Mouse (Mus musculus) CH12.LX (cell line): ENCODE data around the gene Gtsf2. TPM values are rescaled to one million over a fixed set of nuclear protein-coding genes. Genes with fewer than 3 reads are reported as not detected.
"Not testable (repeated sequence)": the region's sequence is repeated elsewhere in the genome, so short reads cannot be mapped to it uniquely, and the experiment has no call there.

Experiments used
- DNase-seq: peaks from one replicate; pipeline ENCODE4 v3.0.0-alpha.2; 2013; ENCODE audit errors: extremely low read depth
- H3K27ac ChIP-seq: 2 replicates; pipeline ENCODE4 v1.5.1; 2012; ENCODE audit warnings: low read depth, mild to moderate bottlenecking, control low read depth, moderate library complexity; ENCODE audit not compliant: insufficient read depth
- H3K27me3 ChIP-seq: replicated peaks from 2 replicates; pipeline ENCODE3; 2012; ENCODE audit warnings: inconsistent platforms
- H3K36me3 ChIP-seq, 2 experiments: replicated peaks in 1 of 2; 2 replicates each; pipeline versions ENCODE3 to v1.6.1; 2012; ENCODE audit warnings: inconsistent platforms in 1 of 2, low read length in 1 of 2, mild to moderate bottlenecking in 1 of 2, mixed read lengths in 1 of 2, moderate library complexity in 1 of 2; ENCODE audit not compliant: control insufficient read depth in 1 of 2, insufficient read depth in 1 of 2
- H3K4me1 ChIP-seq, 2 experiments: 2 replicates each; pipeline ENCODE4 v1.6.1; 2012; ENCODE audit warnings: inconsistent platforms in 1 of 2, moderate library complexity in 1 of 2; ENCODE audit not compliant: insufficient read depth in 2 of 2, control insufficient read depth in 1 of 2
- H3K4me2 ChIP-seq: 2 replicates; pipeline ENCODE4 v1.6.1; 2012; ENCODE audit warnings: low read depth, mild to moderate bottlenecking, control low read depth; ENCODE audit not compliant: poor library complexity, insufficient read depth, severe bottlenecking
- H3K4me3 ChIP-seq, 3 experiments: fragments of 150-350 bp in 1 of 3; sonication (generic) in 1 of 3; replicated peaks in 1 of 3; 2 replicates each; pipeline versions ENCODE3 to v1.5.1; 2011 to 2012; ENCODE audit warnings: low read depth in 2 of 3, low read length in 2 of 3, mild to moderate bottlenecking in 2 of 3, moderate library complexity in 2 of 3, control low read depth in 1 of 3, improper control_type of control experiment in 1 of 3, inconsistent platforms in 1 of 3, mixed read lengths in 1 of 3; ENCODE audit not compliant: poor library complexity in 1 of 3
- H3K79me2 ChIP-seq: replicated peaks from 2 replicates; pipeline ENCODE4 v1.6.1; 2012; ENCODE audit warnings: mild to moderate bottlenecking, moderate library complexity; ENCODE audit not compliant: control insufficient read depth, poor library complexity, insufficient read depth, severe bottlenecking; ENCODE audit errors: extremely low read depth
- H3K9ac ChIP-seq: 2 replicates; pipeline ENCODE4 v1.6.1; 2012; ENCODE audit warnings: low read depth, mild to moderate bottlenecking, control low read depth, moderate library complexity; ENCODE audit not compliant: insufficient read depth
- H3K9me3 ChIP-seq: replicated peaks from 2 replicates; pipeline ENCODE3; 2012; ENCODE audit warnings: low read length, inconsistent platforms, mixed read lengths
- CHD1 ChIP-seq: IDR thresholded peaks from 2 replicates; pipeline ENCODE4 v1.6.1; 2012; ENCODE audit warnings: low read depth, low read length, improper control_type of control experiment, inconsistent platforms
- CTCF ChIP-seq, 2 experiments: IDR thresholded peaks in 1 of 2; conservative IDR thresholded peaks in 1 of 2; 2 replicates each; pipeline ENCODE4 v1.5.1; 2011 to 2012; ENCODE audit warnings: low read depth in 2 of 2, low read length in 2 of 2, improper control_type of control experiment in 1 of 2, inconsistent platforms in 1 of 2, mild to moderate bottlenecking in 1 of 2, moderate library complexity in 1 of 2
- ETS1 ChIP-seq: conservative IDR thresholded peaks from 2 replicates; pipeline ENCODE4 v1.6.1; 2012; ENCODE audit warnings: low read depth, mild to moderate bottlenecking, inconsistent platforms, low read length, improper control_type of control experiment, moderate library complexity
- MAX ChIP-seq: IDR thresholded peaks from 2 replicates; pipeline ENCODE4 v1.6.1; 2011; ENCODE audit warnings: low read length, improper control_type of control experiment
- MAZ ChIP-seq: IDR thresholded peaks from 2 replicates; pipeline ENCODE4 v1.6.1; 2012; ENCODE audit warnings: low read depth, mild to moderate bottlenecking, inconsistent platforms, low read length, improper control_type of control experiment, moderate library complexity
- MYC ChIP-seq: IDR thresholded peaks from 2 replicates; pipeline ENCODE4 v1.6.1; 2011; ENCODE audit warnings: low read depth, mild to moderate bottlenecking, improper control_type of control experiment, low read length
- RCOR1 ChIP-seq: conservative IDR thresholded peaks from 2 replicates; pipeline ENCODE4 v1.6.1; 2012; ENCODE audit warnings: low read depth, mild to moderate bottlenecking, inconsistent platforms, low read length, improper control_type of control experiment
- TBP ChIP-seq: conservative IDR thresholded peaks from 2 replicates; pipeline ENCODE4 v1.6.1; 2011; ENCODE audit warnings: low read depth, low read length, improper control_type of control experiment
- ZC3H11A ChIP-seq: IDR thresholded peaks from 2 replicates; pipeline ENCODE4 v1.6.1; 2012; ENCODE audit warnings: low read depth, mild to moderate bottlenecking, inconsistent platforms, low read length, improper control_type of control experiment
- dilution Hi-C: fragments of 300-500 bp; cut with MboI; formaldehyde crosslinking; loops from 2 replicates; pipeline ENCODE4 v1.14.3; 2020; ENCODE audit warnings: low sequenced_read_pairs; ENCODE audit not compliant: extremely low pct_unique_long_range_greater_than_20kb, extremely low pct_ligation_motif_present
- in situ Hi-C: fragments of 300-500 bp; cut with MboI; formaldehyde crosslinking; loops from 3 replicates; pipeline ENCODE4 v1.14.3; 2019; ENCODE audit warnings: low sequenced_read_pairs, low pct_ligation_motif_present, low pct_unique_long_range_greater_than_20kb, mixed read lengths
- polyA plus RNA-seq: library from polyadenylated mRNA; unstranded; fragments of >175 nt; gene quantifications from 2 replicates; pipeline ENCODE4 v1.2.1, GENCODE M21; 2012; ENCODE audit warnings: low read depth; ENCODE audit not compliant: insufficient read length
- total RNA-seq, 2 experiments: library from RNA; depleted of rRNA; stranded (reverse); fragments of 300-350 nt in 1 of 2; fragments of >200 nt in 1 of 2; gene quantifications; 2 replicates each; pipeline ENCODE4 v1.2.3; 2012 to 2014

Gene Gtsf2
- total and polyA plus RNA-seq, 3 experiments = not detected

GRCm38 (mm10) chr15:103405586-103405985 lies 42.7 kb downstream of the Gtsf2 start:
- TF ChIP-seq CTCF (conservative IDR thresholded peaks at IDR 0.05 in 1 of 2, IDR thresholded peaks at IDR 0.05 in 1 of 2; ENCODE audit: low read depth in 2 of 2, low read length in 2 of 2) (0 out of 4 replicates have a peak, but pooled peaks of 1 of the 2 experiments have one; percentile 4), TBP (peak; percentile 55; the same call in 1 of the 2 replicates)
- H3K27ac ChIP-seq, H3K4me2 ChIP-seq, in situ Hi-C loops, H3K9me3 ChIP-seq, H3K27me3 ChIP-seq, H3K36me3 ChIP-seq, H3K79me2 ChIP-seq, dilution Hi-C loops, H3K9ac ChIP-seq, H3K4me3 ChIP-seq, H3K4me1 ChIP-seq, DNase-seq: not testable (repeated sequence)

DNA sequence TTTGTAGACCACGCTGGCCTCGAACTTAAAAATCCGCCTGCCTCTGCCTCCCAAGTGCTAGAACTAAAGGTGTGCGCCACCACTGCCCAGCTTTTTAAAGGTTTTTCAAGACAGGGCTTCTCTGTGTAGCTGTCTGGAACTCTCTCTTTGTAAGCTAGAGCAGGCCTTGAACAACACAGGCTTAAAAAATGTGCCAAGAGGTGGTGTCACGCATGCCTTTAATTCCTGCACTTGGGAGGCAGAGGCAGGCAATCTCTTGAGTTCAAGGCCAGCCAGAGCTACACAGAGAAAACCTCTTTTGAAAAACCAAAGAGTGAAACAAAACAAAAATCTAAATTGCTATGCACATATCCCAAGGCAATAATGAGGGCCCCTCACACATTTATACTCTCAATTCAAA lies 46.9 kb downstream of the Gtsf2 start:
- dilution Hi-C loops = no loop called here
- no peak for DNase-seq
- in situ Hi-C loops = no loop called here
- no peak overlapping the region for H3K4me3 ChIP-seq
- no peaks in the 10 kb centered on the region for H3K9me3 ChIP-seq
- no peaks in the 10 kb centered on the region for H3K36me3 ChIP-seq
- peaks cover 6% of the 10 kb centered on the region for H3K27me3 ChIP-seq
- no peak overlapping the region for H3K27ac ChIP-seq
- no peak overlapping the region for H3K4me2 ChIP-seq
- no peaks in the 10 kb centered on the region for H3K4me1 ChIP-seq
- no peaks in the 10 kb centered on the region for H3K79me2 ChIP-seq
- H3K9ac ChIP-seq = no peak overlapping the region
- no peak for TF ChIP-seq RCOR1
- TF ChIP-seq ZC3H11A = no peak
- no peak for TF ChIP-seq TBP
- TF ChIP-seq CHD1 = no peak
- no peak for TF ChIP-seq MYC
- TF ChIP-seq MAZ = no peak

GRCm38 (mm10) chr15:103393577-103393976 lies 54.7 kb downstream of the Gtsf2 start:
- Histone ChIP-seq H3K9me3 (no peaks in the 10 kb centered on the region), H3K27ac (no peak overlapping the region), H3K27me3 (no peaks in the 10 kb centered on the region), H3K4me2 (no peak overlapping the region), H3K79me2 (no peaks in the 10 kb centered on the region), H3K4me3 (no peak overlapping the region), H3K4me1 (no peaks in the 10 kb centered on the region), H3K36me3 (no peaks in the 10 kb centered on the region), H3K9ac (no peak overlapping the region)
- in situ Hi-C loops (no loop called here), dilution Hi-C loops (no loop called here)
- TF ChIP-seq MAX (no peak), ETS1 (peak; percentile 32; the same call in 1 of the 2 replicates)
- DNase-seq = no peak

Other genes starting within 250 kb of the Gtsf2 start
- gene Cbx5, start 208.7 kb downstream of the Gtsf2 start, total RNA-seq (2012; rRNA removed) = 94.9 and 99.6 TPM in 2 replicates
- gene Cbx5, start 208.7 kb downstream of the Gtsf2 start, total RNA-seq (2014; rRNA removed) = 152 and 171 TPM in 2 replicates
- gene Cbx5, start 208.7 kb downstream of the Gtsf2 start, polyA plus RNA-seq = 128 and 151 TPM in 2 replicates
- 635 and 691 TPM in 2 replicates for gene Hnrnpa1, start 208.0 kb downstream of the Gtsf2 start, total RNA-seq (2012; rRNA removed)
- gene Hnrnpa1, start 208.0 kb downstream of the Gtsf2 start, total RNA-seq (2014; rRNA removed) = 757 and 802 TPM in 2 replicates
- 1,746 and 1,799 TPM in 2 replicates for gene Hnrnpa1, start 208.0 kb downstream of the Gtsf2 start, polyA plus RNA-seq
- 0.13 TPM in 1 of 2 replicates, not detected in the other for gene Nfe2, start 190.1 kb downstream of the Gtsf2 start, total RNA-seq (2012; rRNA removed)
- gene Nfe2, start 190.1 kb downstream of the Gtsf2 start, total RNA-seq (2014; rRNA removed) = not detected in 2 replicates
- 0.14 and 0.33 TPM in 2 replicates for gene Nfe2, start 190.1 kb downstream of the Gtsf2 start, polyA plus RNA-seq
- 80.0 and 97.9 TPM in 2 replicates for gene Copz1, start 175.8 kb downstream of the Gtsf2 start, total RNA-seq (2012; rRNA removed)
- gene Copz1, start 175.8 kb downstream of the Gtsf2 start, total RNA-seq (2014; rRNA removed) = 135 and 148 TPM in 2 replicates
- gene Copz1, start 175.8 kb downstream of the Gtsf2 start, polyA plus RNA-seq = 263 and 271 TPM in 2 replicates
- 0.25 and 0.42 TPM in 2 replicates for gene Gpr84, start 137.9 kb downstream of the Gtsf2 start, total RNA-seq (2012; rRNA removed)
- 0.26 and 0.66 TPM in 2 replicates for gene Gpr84, start 137.9 kb downstream of the Gtsf2 start, total RNA-seq (2014; rRNA removed)
- 0.79 and 1.4 TPM in 2 replicates for gene Gpr84, start 137.9 kb downstream of the Gtsf2 start, polyA plus RNA-seq
- 2.7 and 3.1 TPM in 2 replicates for gene Zfp385a, start 108.4 kb downstream of the Gtsf2 start, total RNA-seq (2012; rRNA removed)
- 1.0 and 1.2 TPM in 2 replicates for gene Zfp385a, start 108.4 kb downstream of the Gtsf2 start, total RNA-seq (2014; rRNA removed)
- gene Zfp385a, start 108.4 kb downstream of the Gtsf2 start, polyA plus RNA-seq = 45.2 and 59.9 TPM in 2 replicates
- gene Itga5, start 81.7 kb downstream of the Gtsf2 start, total RNA-seq (2012; rRNA removed) = 0.17 and 0.21 TPM in 2 replicates
- gene Itga5, start 81.7 kb downstream of the Gtsf2 start, total RNA-seq (2014; rRNA removed) = 0.07 and 0.28 TPM in 2 replicates
- gene Itga5, start 81.7 kb downstream of the Gtsf2 start, polyA plus RNA-seq = 1.6 and 1.8 TPM in 2 replicates
- gene Gtsf1, start 18.0 kb downstream of the Gtsf2 start, total RNA-seq (2012; rRNA removed) = 0.21 TPM in 1 of 2 replicates, not detected in the other
- not detected in 2 replicates for gene Gtsf1, start 18.0 kb downstream of the Gtsf2 start, total RNA-seq (2014; rRNA removed)
- gene Gtsf1, start 18.0 kb downstream of the Gtsf2 start, polyA plus RNA-seq = not detected in 2 replicates
- 58.5 and 68.6 TPM in 2 replicates for gene Nckap1l, start 5.3 kb upstream of the Gtsf2 start, total RNA-seq (2012; rRNA removed)
- gene Nckap1l, start 5.3 kb upstream of the Gtsf2 start, total RNA-seq (2014; rRNA removed) = 77.7 and 78.2 TPM in 2 replicates
- 102 and 109 TPM in 2 replicates for gene Nckap1l, start 5.3 kb upstream of the Gtsf2 start, polyA plus RNA-seq
- gene Pde1b, start 54.6 kb upstream of the Gtsf2 start, total RNA-seq (2012; rRNA removed) = 15.0 and 16.3 TPM in 2 replicates
- gene Pde1b, start 54.6 kb upstream of the Gtsf2 start, total RNA-seq (2014; rRNA removed) = 14.2 and 19.2 TPM in 2 replicates
- 31.9 and 36.7 TPM in 2 replicates for gene Pde1b, start 54.6 kb upstream of the Gtsf2 start, polyA plus RNA-seq
- gene Ppp1r1a, start 89.5 kb upstream of the Gtsf2 start, total RNA-seq (2012; rRNA removed) = 0.21 TPM in 1 of 2 replicates, not detected in the other
- not detected in 2 replicates for gene Ppp1r1a, start 89.5 kb upstream of the Gtsf2 start, total RNA-seq (2014; rRNA removed)
- 0.59 and 1.1 TPM in 2 replicates for gene Ppp1r1a, start 89.5 kb upstream of the Gtsf2 start, polyA plus RNA-seq
- not detected in 2 replicates for gene Glycam1, start 116.6 kb upstream of the Gtsf2 start, total RNA-seq (2012; rRNA removed)
- not detected in 2 replicates for gene Glycam1, start 116.6 kb upstream of the Gtsf2 start, total RNA-seq (2014; rRNA removed)
- not detected in 2 replicates for gene Glycam1, start 116.6 kb upstream of the Gtsf2 start, polyA plus RNA-seq